Mouse (Mus musculus) CH12.LX (cell line): ENCODE results near the gene Nol4l. TPM values are rescaled to one million over a fixed set of nuclear protein-coding genes. Genes with fewer than 3 reads are reported as not detected.

Source experiments
- DNase-seq: peaks from one replicate; pipeline ENCODE4 v3.0.0-alpha.2; 2013; ENCODE audit errors: extremely low read depth
- H3K27ac ChIP-seq: 2 replicates; pipeline ENCODE4 v1.5.1; 2012; ENCODE audit warnings: low read depth, mild to moderate bottlenecking, control low read depth, moderate library complexity; ENCODE audit not compliant: insufficient read depth
- H3K27me3 ChIP-seq: replicated peaks from 2 replicates; pipeline ENCODE3; 2012; ENCODE audit warnings: inconsistent platforms
- H3K36me3 ChIP-seq, 2 experiments: replicated peaks in 1 of 2; 2 replicates each; pipeline versions ENCODE3 to v1.6.1; 2012; ENCODE audit warnings: inconsistent platforms in 1 of 2, low read length in 1 of 2, mild to moderate bottlenecking in 1 of 2, mixed read lengths in 1 of 2, moderate library complexity in 1 of 2; ENCODE audit not compliant: control insufficient read depth in 1 of 2, insufficient read depth in 1 of 2
- H3K4me1 ChIP-seq, 2 experiments: 2 replicates each; pipeline ENCODE4 v1.6.1; 2012; ENCODE audit warnings: inconsistent platforms in 1 of 2, moderate library complexity in 1 of 2; ENCODE audit not compliant: insufficient read depth in 2 of 2, control insufficient read depth in 1 of 2
- H3K4me2 ChIP-seq: 2 replicates; pipeline ENCODE4 v1.6.1; 2012; ENCODE audit warnings: low read depth, mild to moderate bottlenecking, control low read depth; ENCODE audit not compliant: poor library complexity, insufficient read depth, severe bottlenecking
- H3K4me3 ChIP-seq, 3 experiments: fragments of 150-350 bp in 1 of 3; sonication (generic) in 1 of 3; replicated peaks in 1 of 3; 2 replicates each; pipeline versions ENCODE3 to v1.5.1; 2011 to 2012; ENCODE audit warnings: low read depth in 2 of 3, low read length in 2 of 3, mild to moderate bottlenecking in 2 of 3, moderate library complexity in 2 of 3, control low read depth in 1 of 3, improper control_type of control experiment in 1 of 3, inconsistent platforms in 1 of 3, mixed read lengths in 1 of 3; ENCODE audit not compliant: poor library complexity in 1 of 3
- H3K79me2 ChIP-seq: replicated peaks from 2 replicates; pipeline ENCODE4 v1.6.1; 2012; ENCODE audit warnings: mild to moderate bottlenecking, moderate library complexity; ENCODE audit not compliant: control insufficient read depth, poor library complexity, insufficient read depth, severe bottlenecking; ENCODE audit errors: extremely low read depth
- H3K9ac ChIP-seq: 2 replicates; pipeline ENCODE4 v1.6.1; 2012; ENCODE audit warnings: low read depth, mild to moderate bottlenecking, control low read depth, moderate library complexity; ENCODE audit not compliant: insufficient read depth
- H3K9me3 ChIP-seq: replicated peaks from 2 replicates; pipeline ENCODE3; 2012; ENCODE audit warnings: low read length, inconsistent platforms, mixed read lengths
- BHLHE40 ChIP-seq: IDR thresholded peaks from 2 replicates; pipeline ENCODE4 v1.6.1; 2011; ENCODE audit warnings: mild to moderate bottlenecking, low read depth, low read length, improper control_type of control experiment
- CTCF ChIP-seq, 2 experiments: IDR thresholded peaks in 1 of 2; conservative IDR thresholded peaks in 1 of 2; 2 replicates each; pipeline ENCODE4 v1.5.1; 2011 to 2012; ENCODE audit warnings: low read depth in 2 of 2, low read length in 2 of 2, improper control_type of control experiment in 1 of 2, inconsistent platforms in 1 of 2, mild to moderate bottlenecking in 1 of 2, moderate library complexity in 1 of 2
- E2F4 ChIP-seq: IDR thresholded peaks from 2 replicates; pipeline ENCODE4 v1.6.1; 2011; ENCODE audit warnings: low read depth, low read length, improper control_type of control experiment; ENCODE audit not compliant: insufficient replicate concordance
- ELF1 ChIP-seq: IDR thresholded peaks from 2 replicates; pipeline ENCODE4 v1.6.1; 2014; ENCODE audit warnings: low read depth, mild to moderate bottlenecking, inconsistent platforms, low read length, improper control_type of control experiment
- EP300 ChIP-seq: IDR thresholded peaks from 2 replicates; pipeline ENCODE4 v1.6.1; 2011; ENCODE audit warnings: low read length, improper control_type of control experiment
- ETS1 ChIP-seq: conservative IDR thresholded peaks from 2 replicates; pipeline ENCODE4 v1.6.1; 2012; ENCODE audit warnings: low read depth, mild to moderate bottlenecking, inconsistent platforms, low read length, improper control_type of control experiment, moderate library complexity
- HCFC1 ChIP-seq: IDR thresholded peaks from 2 replicates; pipeline ENCODE4 v1.6.1; 2012; ENCODE audit warnings: low read depth, mild to moderate bottlenecking, inconsistent platforms, low read length, improper control_type of control experiment
- IRF4 ChIP-seq: IDR thresholded peaks from 2 replicates; pipeline ENCODE4 v1.6.1; 2014; ENCODE audit warnings: low read depth, mild to moderate bottlenecking, inconsistent platforms, low read length, improper control_type of control experiment
- JUN ChIP-seq: IDR thresholded peaks from 2 replicates; pipeline ENCODE4 v1.6.1; 2011; ENCODE audit warnings: low read depth, mild to moderate bottlenecking, low read length, improper control_type of control experiment, moderate library complexity; ENCODE audit not compliant: insufficient read depth
- JUND ChIP-seq: conservative IDR thresholded peaks from 2 replicates; pipeline ENCODE4 v1.6.1; 2011; ENCODE audit warnings: low read depth, low read length, improper control_type of control experiment
- KAT2A ChIP-seq: IDR thresholded peaks from 2 replicates; pipeline ENCODE4 v1.6.1; 2012; ENCODE audit warnings: low read length, improper control_type of control experiment, inconsistent platforms; ENCODE audit not compliant: insufficient replicate concordance
- MAX ChIP-seq: IDR thresholded peaks from 2 replicates; pipeline ENCODE4 v1.6.1; 2011; ENCODE audit warnings: low read length, improper control_type of control experiment
- MAZ ChIP-seq: IDR thresholded peaks from 2 replicates; pipeline ENCODE4 v1.6.1; 2012; ENCODE audit warnings: low read depth, mild to moderate bottlenecking, inconsistent platforms, low read length, improper control_type of control experiment, moderate library complexity
- MEF2A ChIP-seq: IDR thresholded peaks from 2 replicates; pipeline ENCODE4 v1.6.1; 2014; ENCODE audit warnings: low read depth, mild to moderate bottlenecking, inconsistent platforms, low read length, improper control_type of control experiment, borderline replicate concordance
- MXI1 ChIP-seq: IDR thresholded peaks from 2 replicates; pipeline ENCODE4 v1.6.1; 2011; ENCODE audit warnings: mild to moderate bottlenecking, low read depth, low read length, improper control_type of control experiment
- MYC ChIP-seq: IDR thresholded peaks from 2 replicates; pipeline ENCODE4 v1.6.1; 2011; ENCODE audit warnings: low read depth, mild to moderate bottlenecking, improper control_type of control experiment, low read length
- NELFE ChIP-seq: IDR thresholded peaks from 2 replicates; pipeline ENCODE4 v1.6.1; 2011; ENCODE audit warnings: low read depth, low read length, improper control_type of control experiment
- NRF1 ChIP-seq: IDR thresholded peaks from 2 replicates; pipeline ENCODE4 v1.6.1; 2014; ENCODE audit warnings: low read depth, mild to moderate bottlenecking, inconsistent platforms, low read length, improper control_type of control experiment, moderate library complexity
- PAX5 ChIP-seq: IDR thresholded peaks from 2 replicates; pipeline ENCODE4 v1.6.1; 2012; ENCODE audit warnings: low read length, inconsistent platforms, mixed read lengths
- POLR2A ChIP-seq: IDR thresholded peaks from 2 replicates; pipeline ENCODE4 v1.6.1; 2011; ENCODE audit warnings: low read depth, mild to moderate bottlenecking, improper control_type of control experiment, low read length
- POLR2AphosphoS2 ChIP-seq: IDR thresholded peaks from 2 replicates; pipeline ENCODE4 v1.6.1; 2011; ENCODE audit warnings: low read depth, low read length, improper control_type of control experiment
- RAD21 ChIP-seq: IDR thresholded peaks from 2 replicates; pipeline ENCODE4 v1.6.1; 2011; ENCODE audit warnings: low read depth, mild to moderate bottlenecking, low read length, improper control_type of control experiment, moderate library complexity
- RCOR1 ChIP-seq: conservative IDR thresholded peaks from 2 replicates; pipeline ENCODE4 v1.6.1; 2012; ENCODE audit warnings: low read depth, mild to moderate bottlenecking, inconsistent platforms, low read length, improper control_type of control experiment
- SMC3 ChIP-seq: IDR thresholded peaks from 2 replicates; pipeline ENCODE4 v1.6.1; 2011; ENCODE audit warnings: low read depth, low read length, improper control_type of control experiment
- TBP ChIP-seq: conservative IDR thresholded peaks from 2 replicates; pipeline ENCODE4 v1.6.1; 2011; ENCODE audit warnings: low read depth, low read length, improper control_type of control experiment
- UBTF ChIP-seq: IDR thresholded peaks from 2 replicates; pipeline ENCODE4 v1.6.1; 2012; ENCODE audit warnings: low read depth, mild to moderate bottlenecking, inconsistent platforms, low read length, improper control_type of control experiment, moderate library complexity
- USF1 ChIP-seq: IDR thresholded peaks from 2 replicates; pipeline ENCODE4 v1.6.1; 2014; ENCODE audit warnings: low read depth, mild to moderate bottlenecking, inconsistent platforms, low read length, improper control_type of control experiment
- ZC3H11A ChIP-seq: IDR thresholded peaks from 2 replicates; pipeline ENCODE4 v1.6.1; 2012; ENCODE audit warnings: low read depth, mild to moderate bottlenecking, inconsistent platforms, low read length, improper control_type of control experiment
- ZMIZ1 ChIP-seq: IDR thresholded peaks from 2 replicates; pipeline ENCODE4 v1.6.1; 2012; ENCODE audit warnings: low read depth, mild to moderate bottlenecking, inconsistent platforms, low read length, improper control_type of control experiment
- ZNF384 ChIP-seq: IDR thresholded peaks from 2 replicates; pipeline ENCODE4 v1.6.1; 2012; ENCODE audit warnings: low read depth, low read length, improper control_type of control experiment, inconsistent platforms
- dilution Hi-C: fragments of 300-500 bp; cut with MboI; formaldehyde crosslinking; loops from 2 replicates; pipeline ENCODE4 v1.14.3; 2020; ENCODE audit warnings: low sequenced_read_pairs; ENCODE audit not compliant: extremely low pct_unique_long_range_greater_than_20kb, extremely low pct_ligation_motif_present
- in situ Hi-C: fragments of 300-500 bp; cut with MboI; formaldehyde crosslinking; loops from 3 replicates; pipeline ENCODE4 v1.14.3; 2019; ENCODE audit warnings: low sequenced_read_pairs, low pct_ligation_motif_present, low pct_unique_long_range_greater_than_20kb, mixed read lengths
- polyA plus RNA-seq: library from polyadenylated mRNA; unstranded; fragments of >175 nt; gene quantifications from 2 replicates; pipeline ENCODE4 v1.2.1, GENCODE M21; 2012; ENCODE audit warnings: low read depth; ENCODE audit not compliant: insufficient read length
- total RNA-seq, 2 experiments: library from RNA; depleted of rRNA; stranded (reverse); fragments of 300-350 nt in 1 of 2; fragments of >200 nt in 1 of 2; gene quantifications; 2 replicates each; pipeline ENCODE4 v1.2.3; 2012 to 2014

Nol4l gene
- total and polyA plus RNA-seq, 3 experiments = 1.3 to 3.7 (median 3.5) TPM

DNA sequence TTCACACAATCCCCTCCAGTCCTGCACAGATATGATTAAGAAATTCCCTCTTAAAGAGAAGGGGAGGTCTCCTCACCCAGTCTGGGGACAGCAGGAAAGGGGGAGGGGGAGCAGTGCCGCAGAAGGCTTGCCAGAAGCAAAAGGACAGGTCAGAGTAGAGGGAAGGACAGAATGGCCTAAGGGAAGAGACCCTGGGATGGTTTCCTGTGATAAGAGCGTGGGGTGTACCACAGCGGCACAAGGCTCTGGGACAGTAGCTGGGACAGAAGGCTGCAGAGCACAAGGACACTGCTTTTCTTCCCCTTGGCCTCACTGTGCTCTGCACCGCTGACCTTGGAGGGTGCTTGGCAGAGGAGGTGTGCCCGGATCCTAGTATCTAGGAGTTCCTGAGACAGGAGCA, 31.8 kb upstream of the Nol4l start:
- Histone ChIP-seq H3K79me2 (no peaks in the 10 kb centered on the region), H3K9me3 (peaks cover 2% of the 10 kb centered on the region), H3K27ac (no peak overlapping the region), H3K27me3 (no peaks in the 10 kb centered on the region), H3K36me3 (no peaks in the 10 kb centered on the region), H3K4me3 (no peak overlapping the region), H3K9ac (no peak overlapping the region), H3K4me1 (peaks cover 32 to 44% of the 10 kb centered on the region in 2 experiments), H3K4me2 (peak overlapping the region; percentile 42; the same call in 1 of the 2 replicates)
- no peak for DNase-seq
- in situ Hi-C loops = no loop called here
- dilution Hi-C loops = no loop called here
- no peak for TF ChIP-seq MAZ
- no peak for TF ChIP-seq NELFE
- no peak for TF ChIP-seq CTCF (conservative IDR thresholded peaks at IDR 0.05 in 1 of 2, IDR thresholded peaks at IDR 0.05 in 1 of 2; ENCODE audit: low read depth in 2 of 2, low read length in 2 of 2)
- TF ChIP-seq MYC = no peak
- no peak for TF ChIP-seq ZMIZ1
- TF ChIP-seq TBP = no peak
- TF ChIP-seq PAX5 = no peak
- no peak for TF ChIP-seq E2F4
- no peak for TF ChIP-seq ELF1
- TF ChIP-seq USF1 = no peak
- TF ChIP-seq JUN = no peak

DNA sequence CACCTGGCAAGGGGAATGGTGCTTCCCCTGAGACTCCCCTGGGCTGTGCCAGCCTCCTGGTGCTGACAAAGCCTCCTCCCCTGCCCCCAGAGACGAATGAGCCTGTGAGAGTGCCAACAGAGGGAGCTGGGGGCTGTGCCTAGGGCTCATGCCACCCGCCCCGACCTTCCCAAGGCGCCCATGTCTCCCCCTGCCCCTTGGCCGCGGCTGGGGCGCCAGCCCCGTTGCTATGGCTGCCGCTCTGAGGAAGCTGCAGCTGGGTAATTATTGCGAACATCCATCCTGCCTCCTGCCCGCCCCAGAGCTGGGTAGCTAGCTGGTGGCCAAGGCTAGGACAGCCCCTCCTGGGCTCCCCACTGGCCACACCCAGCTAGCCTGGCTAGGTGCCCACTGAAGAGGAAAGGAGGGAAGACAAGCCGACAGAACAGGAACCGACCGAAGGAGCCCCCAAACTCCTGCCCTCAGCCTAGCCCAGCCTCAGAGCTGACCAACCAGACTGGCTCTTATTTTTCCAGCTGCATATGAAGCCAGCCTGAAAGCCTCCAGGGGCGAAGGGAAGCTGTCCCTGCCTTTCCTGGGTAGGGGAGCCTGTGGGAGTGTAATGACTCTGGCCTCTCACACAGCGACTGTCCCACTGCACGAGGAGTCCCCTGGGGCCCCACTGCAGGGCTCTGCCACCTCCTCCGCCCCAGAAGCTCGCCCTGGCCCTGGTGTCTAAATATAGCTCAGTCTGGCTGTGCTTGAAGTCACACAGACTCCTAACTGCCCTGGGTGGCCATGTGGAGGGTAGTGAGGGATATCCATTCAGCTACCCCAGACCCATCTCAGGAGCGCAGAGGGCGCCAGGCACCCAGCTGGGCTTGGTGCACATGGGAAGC, 31.1 kb upstream of the Nol4l start:
- no peak for TF ChIP-seq KAT2A
- peak; percentile 51 for TF ChIP-seq IRF4
- TF ChIP-seq JUN = no peak
- TF ChIP-seq MAZ = 0 out of 2 replicates have a peak, but pooled peaks have one; percentile 48
- TF ChIP-seq RCOR1 = no peak
- peak; percentile 59; the same call in 1 of the 2 replicates for TF ChIP-seq MXI1
- TF ChIP-seq ETS1 = peak; percentile 14; the same call in 1 of the 2 replicates
- TF ChIP-seq MEF2A = peak; percentile 96
- peak; percentile 35; the same call in 1 of the 2 replicates for TF ChIP-seq MAX
- no peak for TF ChIP-seq NELFE
- no peak for TF ChIP-seq HCFC1
- 0 out of 2 replicates have a peak, but pooled peaks have one; percentile 63 for TF ChIP-seq BHLHE40
- no peak; the same call in 1 of the 2 replicates for TF ChIP-seq POLR2A
- TF ChIP-seq ZC3H11A = no peak
- no peak for TF ChIP-seq RAD21
- no peak for TF ChIP-seq JUND
- TF ChIP-seq MYC = no peak; the same call in 1 of the 2 replicates
- peak; percentile 2; the same call in 1 of the 2 replicates for TF ChIP-seq SMC3
- no peak for TF ChIP-seq POLR2AphosphoS2
- TF ChIP-seq ZNF384 = no peak
- TF ChIP-seq PAX5 = no peak
- TF ChIP-seq USF1 = no peak
- no peak for TF ChIP-seq ELF1
- TF ChIP-seq EP300 = no peak; the same call in 1 of the 2 replicates
- no peak for TF ChIP-seq NRF1
- 0 out of 2 replicates have a peak, but pooled peaks have one; percentile 17 for TF ChIP-seq UBTF
- Histone ChIP-seq H3K9ac (no peak overlapping the region), H3K79me2 (no peaks in the 10 kb centered on the region), H3K27me3 (no peaks in the 10 kb centered on the region), H3K36me3 (no peaks in the 10 kb centered on the region), H3K4me3 (peak overlapping the region in 1 of 3 experiments; percentile 0), H3K4me2 (peak overlapping the region; percentile 42), H3K27ac (no peak overlapping the region), H3K9me3 (peaks cover 2% of the 10 kb centered on the region), H3K4me1 (peaks cover 32 to 44% of the 10 kb centered on the region in 2 experiments)
- in situ Hi-C loops = no loop called here
- DNase-seq = peak; percentile 71
- dilution Hi-C loops = no loop called here
